Mouse (Mus musculus): ENCODE measurements around the gene Osgin1. TPM values are rescaled to one million over a fixed set of nuclear protein-coding genes. Genes with fewer than 3 reads are reported as not detected.

Gene Osgin1
- polyA plus RNA-seq, 1 experiment from 2014 or later = 0.27 TPM

Other genes with a start within 250 kb of the Osgin1 start
- 355 and 357 TPM in 2 replicates for gene Hsbp1, start 89.6 kb upstream of the Osgin1 start, polyA plus RNA-seq (2014; fragmentation: Nextera tagmentation; extraction: Ambion mirVana)
- 9.7 and 11.5 TPM in 2 replicates for gene Mlycd, start 39.2 kb upstream of the Osgin1 start, polyA plus RNA-seq (2014; fragmentation: Nextera tagmentation; extraction: Ambion mirVana)
- 11.5 and 11.8 TPM in 2 replicates for gene Necab2, start 12.6 kb downstream of the Osgin1 start, polyA plus RNA-seq (2014; fragmentation: Nextera tagmentation; extraction: Ambion mirVana)
- gene Slc38a8, start 67.6 kb downstream of the Osgin1 start, polyA plus RNA-seq (2014; fragmentation: Nextera tagmentation; extraction: Ambion mirVana) = not detected in 2 replicates
- 97.5 and 105 TPM in 2 replicates for gene Mbtps1, start 124.6 kb downstream of the Osgin1 start, polyA plus RNA-seq (2014; fragmentation: Nextera tagmentation; extraction: Ambion mirVana)
- 74.4 and 87.6 TPM in 2 replicates for gene Hsdl1, start 141.1 kb downstream of the Osgin1 start, polyA plus RNA-seq (2014; fragmentation: Nextera tagmentation; extraction: Ambion mirVana)
- gene Dnaaf1, start 141.1 kb downstream of the Osgin1 start, polyA plus RNA-seq (2014; fragmentation: Nextera tagmentation; extraction: Ambion mirVana) = not detected in 2 replicates
- 11.7 and 14.1 TPM in 2 replicates for gene Taf1c, start 171.1 kb downstream of the Osgin1 start, polyA plus RNA-seq (2014; fragmentation: Nextera tagmentation; extraction: Ambion mirVana)
- gene Adad2, start 178.6 kb downstream of the Osgin1 start, polyA plus RNA-seq (2014; fragmentation: Nextera tagmentation; extraction: Ambion mirVana) = 0.12 TPM in 1 of 2 replicates, not detected in the other
- gene Kcng4, start 201.6 kb downstream of the Osgin1 start, polyA plus RNA-seq (2014; fragmentation: Nextera tagmentation; extraction: Ambion mirVana) = 0.32 and 0.42 TPM in 2 replicates
- 1.7 and 1.9 TPM in 2 replicates for gene Wfdc1, start 232.2 kb downstream of the Osgin1 start, polyA plus RNA-seq (2014; fragmentation: Nextera tagmentation; extraction: Ambion mirVana)

All from neural tube, embryonic 11.5 days (tissue).